Mouse (Mus musculus): Measurements from ENCODE around the gene Prpf31.

Gene Prpf31

GRCm38 (mm10) chr7:3685400-3686187 lies 55.8 kb downstream of the Prpf31 start:
- no peak for DNase-seq (ENCODE audit: inconsistent ontology term)

DNA sequence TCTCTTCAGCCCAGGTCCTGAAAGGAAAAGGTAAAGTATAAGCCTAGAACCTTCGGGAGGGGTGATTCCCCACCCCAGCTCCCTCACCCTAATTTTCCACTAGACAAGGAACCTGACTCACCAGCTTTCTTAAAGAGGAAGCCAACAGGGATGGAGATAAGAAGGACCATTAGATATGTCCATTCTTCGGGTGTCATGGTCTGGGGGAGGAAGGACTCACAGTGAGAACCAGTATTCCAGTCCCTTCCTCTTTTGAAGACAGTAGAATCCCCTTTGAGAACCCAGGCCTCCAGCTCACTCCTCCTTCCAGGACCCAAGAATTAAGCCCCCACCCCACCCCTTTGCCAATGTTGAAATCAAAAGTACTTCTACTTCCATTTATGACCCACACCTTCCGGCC lies 62.1 kb downstream of the Prpf31 start:
- DNase-seq (ENCODE audit: inconsistent ontology term) = no peak
